Mouse (Mus musculus): ENCODE measurements around the gene Galnt3. TPM values are rescaled to one million over a fixed set of nuclear protein-coding genes. Genes with fewer than 3 reads are reported as not detected.

Gene Galnt3
- polyA plus RNA-seq, 1 experiment from 2014 or later: 9.9 TPM

- H3K27me3 ChIP-seq (ENCODE audit: control insufficient read depth, insufficient read depth, low read length): no peaks in the 10 kb centered on the region
- no peak overlapping the region for H3K4me2 ChIP-seq (replicated peaks; ENCODE audit: low read depth, low read length)
Observed at GRCm38 (mm10) chr2:66100671-66101351, 24.0 kb downstream of the Galnt3 start.

GRCm38 (mm10) chr2:66100239-66100638 lies 24.6 kb downstream of the Galnt3 start:
- Histone ChIP-seq H3K4me2 (replicated peaks; ENCODE audit: low read depth, low read length) (no peak overlapping the region), H3K9ac (replicated peaks; ENCODE audit: low read depth, low read length) (no peak overlapping the region), H3K36me3 (ENCODE audit: control insufficient read depth, insufficient read depth, low read length) (no peaks in the 10 kb centered on the region), H3K4me3 (ENCODE audit: low read depth, low read length) (no peak overlapping the region), H3K4me1 (ENCODE audit: control insufficient read depth, insufficient read depth, low read length) (no peaks in the 10 kb centered on the region), H3K27ac (ENCODE audit: low read length) (no peak overlapping the region), H3K27me3 (ENCODE audit: control insufficient read depth, insufficient read depth, low read length) (no peaks in the 10 kb centered on the region), H3K9me3 (ENCODE audit: control insufficient read depth, low read depth, low read length) (no peaks in the 10 kb centered on the region)
- ATAC-seq (ENCODE audit: insufficient number of reproducible peaks, insufficient read depth, low FRiP score, low read depth): no peak
- 63% methylated on average over 7 of the region's 7 CpGs for WGBS

More at GRCm38 (mm10) chr2:66100671-66101351, 24.0 kb downstream of the Galnt3 start:
- ATAC-seq (ENCODE audit: insufficient number of reproducible peaks, insufficient read depth, low FRiP score, low read depth): no peak
- Histone ChIP-seq H3K9me3 (ENCODE audit: control insufficient read depth, low read depth, low read length) (no peaks in the 10 kb centered on the region), H3K36me3 (ENCODE audit: control insufficient read depth, insufficient read depth, low read length) (no peaks in the 10 kb centered on the region), H3K4me3 (ENCODE audit: low read depth, low read length) (no peak overlapping the region), H3K27ac (ENCODE audit: low read length) (no peak overlapping the region), H3K4me1 (ENCODE audit: control insufficient read depth, insufficient read depth, low read length) (no peaks in the 10 kb centered on the region), H3K9ac (replicated peaks; ENCODE audit: low read depth, low read length) (no peak overlapping the region)
- WGBS: 65% methylated on average over 17 of the region's 17 CpGs

- Histone ChIP-seq H3K36me3 (ENCODE audit: control insufficient read depth, insufficient read depth, low read length) (no peaks in the 10 kb centered on the region), H3K27me3 (ENCODE audit: control insufficient read depth, insufficient read depth, low read length) (no peaks in the 10 kb centered on the region), H3K4me3 (ENCODE audit: low read depth, low read length) (no peak overlapping the region), H3K9me3 (ENCODE audit: control insufficient read depth, low read depth, low read length) (no peaks in the 10 kb centered on the region), H3K9ac (replicated peaks; ENCODE audit: low read depth, low read length) (no peak overlapping the region), H3K4me1 (ENCODE audit: control insufficient read depth, insufficient read depth, low read length) (no peaks in the 10 kb centered on the region), H3K4me2 (replicated peaks; ENCODE audit: low read depth, low read length) (no peak overlapping the region), H3K27ac (ENCODE audit: low read length) (no peak overlapping the region)
- ATAC-seq (ENCODE audit: insufficient number of reproducible peaks, insufficient read depth, low FRiP score, low read depth): no peak
- 51% methylated on average over 4 of the region's 4 CpGs for WGBS
Observed at GRCm38 (mm10) chr2:66094622-66095181, 30.1 kb downstream of the Galnt3 start.

GRCm38 (mm10) chr2:66091296-66091695 lies 33.5 kb downstream of the Galnt3 start:
- Histone ChIP-seq H3K27me3 (ENCODE audit: control insufficient read depth, insufficient read depth, low read length) (no peaks in the 10 kb centered on the region), H3K36me3 (ENCODE audit: control insufficient read depth, insufficient read depth, low read length) (no peaks in the 10 kb centered on the region), H3K4me1 (ENCODE audit: control insufficient read depth, insufficient read depth, low read length) (no peaks in the 10 kb centered on the region), H3K9ac (replicated peaks; ENCODE audit: low read depth, low read length) (no peak overlapping the region), H3K9me3 (ENCODE audit: control insufficient read depth, low read depth, low read length) (no peaks in the 10 kb centered on the region), H3K4me3 (ENCODE audit: low read depth, low read length) (no peak overlapping the region), H3K27ac (ENCODE audit: low read length) (no peak overlapping the region), H3K4me2 (replicated peaks; ENCODE audit: low read depth, low read length) (no peak overlapping the region)
- WGBS: 38% methylated on average over 5 of the region's 5 CpGs
- no peak; the same call in 1 of the 2 replicates for ATAC-seq (ENCODE audit: insufficient number of reproducible peaks, insufficient read depth, low FRiP score, low read depth)

- H3K4me3 ChIP-seq (ENCODE audit: low read depth, low read length): no peak overlapping the region
- no peaks in the 10 kb centered on the region for H3K9me3 ChIP-seq (ENCODE audit: control insufficient read depth, low read depth, low read length)
- H3K4me2 ChIP-seq (replicated peaks; ENCODE audit: low read depth, low read length): no peak overlapping the region
- no peak overlapping the region for H3K27ac ChIP-seq (ENCODE audit: low read length)
- WGBS: 64% methylated on average over 4 of the region's 4 CpGs
- H3K27me3 ChIP-seq (ENCODE audit: control insufficient read depth, insufficient read depth, low read length): no peaks in the 10 kb centered on the region
- no peak for ATAC-seq (ENCODE audit: insufficient number of reproducible peaks, insufficient read depth, low FRiP score, low read depth)
- no peaks in the 10 kb centered on the region for H3K36me3 ChIP-seq (ENCODE audit: control insufficient read depth, insufficient read depth, low read length)
- H3K9ac ChIP-seq (replicated peaks; ENCODE audit: low read depth, low read length): no peak overlapping the region
- H3K4me1 ChIP-seq (ENCODE audit: control insufficient read depth, insufficient read depth, low read length): no peaks in the 10 kb centered on the region
Observed at GRCm38 (mm10) chr2:66081876-66082275, 42.9 kb downstream of the Galnt3 start.

- Histone ChIP-seq H3K27ac (ENCODE audit: low read length) (no peak overlapping the region), H3K4me3 (ENCODE audit: low read depth, low read length) (no peak overlapping the region), H3K27me3 (ENCODE audit: control insufficient read depth, insufficient read depth, low read length) (no peaks in the 10 kb centered on the region), H3K36me3 (ENCODE audit: control insufficient read depth, insufficient read depth, low read length) (no peaks in the 10 kb centered on the region), H3K9me3 (ENCODE audit: control insufficient read depth, low read depth, low read length) (no peaks in the 10 kb centered on the region), H3K9ac (replicated peaks; ENCODE audit: low read depth, low read length) (no peak overlapping the region), H3K4me1 (ENCODE audit: control insufficient read depth, insufficient read depth, low read length) (no peaks in the 10 kb centered on the region), H3K4me2 (replicated peaks; ENCODE audit: low read depth, low read length) (no peak overlapping the region)
- 96% methylated on average over 2 of the region's 2 CpGs for WGBS
- ATAC-seq (ENCODE audit: insufficient number of reproducible peaks, insufficient read depth, low FRiP score, low read depth): no peak
Observed at GRCm38 (mm10) chr2:66080731-66081130, 44.1 kb downstream of the Galnt3 start.

GRCm38 (mm10) chr2:66069454-66069853 lies 55.3 kb downstream of the Galnt3 start:
- Histone ChIP-seq H3K27ac (ENCODE audit: low read length) (no peak overlapping the region), H3K27me3 (ENCODE audit: control insufficient read depth, insufficient read depth, low read length) (no peaks in the 10 kb centered on the region), H3K4me3 (ENCODE audit: low read depth, low read length) (no peak overlapping the region), H3K36me3 (ENCODE audit: control insufficient read depth, insufficient read depth, low read length) (no peaks in the 10 kb centered on the region), H3K9ac (replicated peaks; ENCODE audit: low read depth, low read length) (no peak overlapping the region), H3K9me3 (ENCODE audit: control insufficient read depth, low read depth, low read length) (no peaks in the 10 kb centered on the region), H3K4me1 (ENCODE audit: control insufficient read depth, insufficient read depth, low read length) (no peaks in the 10 kb centered on the region), H3K4me2 (replicated peaks; ENCODE audit: low read depth, low read length) (no peak overlapping the region)
- ATAC-seq (ENCODE audit: insufficient number of reproducible peaks, insufficient read depth, low FRiP score, low read depth): no peak
- WGBS: 39% methylated on average over 6 of the region's 6 CpGs

- ATAC-seq (ENCODE audit: insufficient number of reproducible peaks, insufficient read depth, low FRiP score, low read depth): no peak
Observed at GRCm38 (mm10) chr2:66063291-66063690, 61.5 kb downstream of the Galnt3 start.

More at GRCm38 (mm10) chr2:66063291-66063690, 61.5 kb downstream of the Galnt3 start:
- Histone ChIP-seq H3K4me1 (ENCODE audit: control insufficient read depth, insufficient read depth, low read length) (no peaks in the 10 kb centered on the region), H3K27me3 (ENCODE audit: control insufficient read depth, insufficient read depth, low read length) (no peaks in the 10 kb centered on the region), H3K4me3 (ENCODE audit: low read depth, low read length) (no peak overlapping the region), H3K4me2 (replicated peaks; ENCODE audit: low read depth, low read length) (no peak overlapping the region), H3K36me3 (ENCODE audit: control insufficient read depth, insufficient read depth, low read length) (no peaks in the 10 kb centered on the region), H3K27ac (ENCODE audit: low read length) (no peak overlapping the region), H3K9ac (replicated peaks; ENCODE audit: low read depth, low read length) (no peak overlapping the region), H3K9me3 (ENCODE audit: control insufficient read depth, low read depth, low read length) (no peaks in the 10 kb centered on the region)
- WGBS: 89% methylated on average over 10 of the region's 10 CpGs

Data from stomach, embryonic 14.5 days (tissue).